Mouse (Mus musculus) 3134 (cell line): Measurements from ENCODE around the gene Il11ra1.
"Not testable (repeated sequence)": the region's sequence is repeated elsewhere in the genome, so short reads cannot be mapped to it uniquely, and the experiment has no call there.

Source experiments
- DNase-seq: peaks from one replicate; pipeline ENCODE4 v3.0.0-alpha.2; 2011; ENCODE audit warnings: low spot score; ENCODE audit not compliant: insufficient read length; ENCODE audit errors: extremely low read depth

The Il11ra1 gene

DNA sequence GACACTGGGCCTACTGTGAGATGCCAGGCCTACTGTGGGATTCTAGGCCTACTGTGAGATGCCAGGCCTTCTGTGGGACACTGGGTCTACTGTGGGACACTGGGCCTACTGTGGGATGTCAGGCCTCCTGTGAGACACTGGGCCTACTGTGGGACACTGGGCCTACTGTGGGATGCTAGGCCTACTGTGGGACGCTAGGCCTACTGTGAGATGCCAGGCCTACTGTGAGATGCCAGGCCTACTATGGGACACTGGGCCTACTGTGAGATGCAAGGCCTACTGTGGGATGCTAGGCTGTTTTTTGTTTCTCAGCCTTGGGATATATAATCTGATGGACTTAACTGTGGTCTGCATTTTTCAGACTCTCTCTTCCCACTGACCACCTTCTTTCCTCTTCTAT lies 76.1 kb downstream of the Il11ra1 start:
- DNase-seq = not testable (repeated sequence)

GRCm38 (mm10) chr4:41781271-41781670 lies 81.5 kb downstream of the Il11ra1 start:
- DNase-seq = not testable (repeated sequence)

DNA sequence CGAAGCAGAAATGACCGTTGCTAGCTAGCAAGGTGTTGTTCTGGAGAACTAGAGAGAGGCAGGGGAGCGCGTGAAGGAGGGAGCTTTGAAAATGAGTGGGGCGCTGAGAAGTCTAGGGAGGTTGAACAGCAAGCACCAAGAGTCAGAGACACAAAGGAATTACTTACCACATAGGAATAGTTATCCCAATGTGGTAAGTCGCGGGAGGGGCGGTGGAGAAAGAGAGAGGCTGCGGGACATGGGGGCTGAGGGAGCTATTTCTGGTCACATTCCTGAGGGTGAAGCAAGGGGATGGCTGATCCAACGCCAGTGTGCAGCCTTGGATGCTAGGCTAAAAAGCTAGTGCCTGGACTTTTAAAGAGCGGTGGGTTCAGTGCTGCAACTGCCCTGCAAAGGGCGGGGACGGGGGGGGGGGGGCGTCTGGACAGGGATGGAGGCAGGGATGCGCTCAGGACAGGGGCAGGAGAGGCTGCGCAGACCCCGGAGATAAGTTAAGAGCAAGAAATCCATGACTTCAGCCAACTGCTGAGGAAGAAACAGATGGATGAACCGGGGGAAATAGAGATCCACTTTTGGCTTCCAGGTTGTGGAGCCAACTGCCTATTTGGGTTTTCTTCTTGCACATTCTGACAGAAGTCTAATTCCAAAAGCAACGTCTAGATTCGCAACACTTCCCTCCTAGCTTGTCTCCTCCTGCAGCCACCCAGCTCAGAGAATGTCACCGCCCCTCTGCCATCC lies 82.1 kb downstream of the Il11ra1 start:
- not testable (repeated sequence) for DNase-seq

DNA sequence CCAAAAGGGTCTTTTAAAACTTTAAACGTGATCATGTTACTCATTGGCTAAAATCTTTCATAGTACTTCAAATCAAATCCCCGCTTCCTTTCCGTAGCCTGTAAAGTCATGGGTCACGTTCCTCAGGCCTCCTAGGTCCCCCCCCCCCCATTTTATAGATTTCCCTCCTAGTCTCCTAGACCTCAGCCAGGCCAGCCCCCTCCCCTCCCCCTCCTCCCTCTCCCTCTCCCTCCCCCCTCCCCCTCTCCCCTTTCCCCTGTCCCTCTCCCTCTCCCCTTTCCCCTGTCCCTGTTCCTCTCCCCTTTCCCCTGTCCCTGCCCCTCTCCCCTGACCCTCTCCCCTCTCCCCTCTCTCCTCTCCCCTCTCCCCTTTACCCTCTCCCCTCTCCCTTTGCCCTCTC lies 82.9 kb downstream of the Il11ra1 start:
- DNase-seq = not testable (repeated sequence)

DNA sequence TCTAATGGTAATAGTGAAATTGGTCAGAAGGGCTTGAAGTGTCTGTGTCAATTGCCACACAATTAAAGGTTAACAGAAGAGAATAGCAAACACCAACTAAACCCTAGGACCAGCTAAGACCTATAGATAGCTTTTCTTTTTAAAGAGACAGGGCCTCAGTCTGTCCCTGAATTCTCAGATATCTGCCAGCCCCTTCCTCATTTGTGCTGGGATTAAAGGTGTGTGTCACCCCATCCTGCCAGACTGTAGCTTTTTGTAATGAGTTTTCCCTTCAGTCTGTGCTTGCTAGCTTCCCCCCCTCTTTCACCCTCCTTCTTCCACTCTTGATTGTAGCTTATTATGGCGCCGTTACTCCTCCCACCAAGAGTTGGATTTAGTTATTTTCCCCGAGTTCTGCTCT lies 83.4 kb downstream of the Il11ra1 start:
- DNase-seq = not testable (repeated sequence)
